Mouse (Mus musculus): ENCODE results near the gene P2rx2.

DNA sequence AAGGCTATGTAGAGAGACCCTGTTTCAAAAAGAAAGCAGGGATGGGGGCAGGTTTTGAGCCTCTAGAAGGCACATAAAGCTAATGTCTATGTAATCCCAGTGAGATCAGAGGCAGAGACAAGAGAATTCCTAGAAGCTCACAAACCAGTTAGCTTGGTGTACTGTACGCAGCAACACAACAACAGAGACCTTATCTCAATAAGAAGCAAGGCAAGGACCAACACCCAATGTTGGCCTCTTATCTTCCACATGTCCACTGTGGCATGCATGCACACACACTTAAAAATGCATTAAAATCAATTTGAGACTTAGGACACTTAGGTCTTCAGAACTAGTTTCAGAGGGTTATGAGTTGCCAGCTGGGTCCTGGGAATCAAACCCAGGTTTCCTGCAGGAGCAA, 51.4 kb downstream of the P2rx2 start:
- TF ChIP-seq CTCF (conservative IDR thresholded peaks at IDR 0.05; ENCODE audit: low read length) = no peak
- no peak for TF ChIP-seq POU5F1 (IDR thresholded peaks at IDR 0.05; ENCODE audit: borderline replicate concordance, low read length)
